Mouse (Mus musculus): ENCODE measurements around the gene Pkd1l3.

Gene Pkd1l3

DNA sequence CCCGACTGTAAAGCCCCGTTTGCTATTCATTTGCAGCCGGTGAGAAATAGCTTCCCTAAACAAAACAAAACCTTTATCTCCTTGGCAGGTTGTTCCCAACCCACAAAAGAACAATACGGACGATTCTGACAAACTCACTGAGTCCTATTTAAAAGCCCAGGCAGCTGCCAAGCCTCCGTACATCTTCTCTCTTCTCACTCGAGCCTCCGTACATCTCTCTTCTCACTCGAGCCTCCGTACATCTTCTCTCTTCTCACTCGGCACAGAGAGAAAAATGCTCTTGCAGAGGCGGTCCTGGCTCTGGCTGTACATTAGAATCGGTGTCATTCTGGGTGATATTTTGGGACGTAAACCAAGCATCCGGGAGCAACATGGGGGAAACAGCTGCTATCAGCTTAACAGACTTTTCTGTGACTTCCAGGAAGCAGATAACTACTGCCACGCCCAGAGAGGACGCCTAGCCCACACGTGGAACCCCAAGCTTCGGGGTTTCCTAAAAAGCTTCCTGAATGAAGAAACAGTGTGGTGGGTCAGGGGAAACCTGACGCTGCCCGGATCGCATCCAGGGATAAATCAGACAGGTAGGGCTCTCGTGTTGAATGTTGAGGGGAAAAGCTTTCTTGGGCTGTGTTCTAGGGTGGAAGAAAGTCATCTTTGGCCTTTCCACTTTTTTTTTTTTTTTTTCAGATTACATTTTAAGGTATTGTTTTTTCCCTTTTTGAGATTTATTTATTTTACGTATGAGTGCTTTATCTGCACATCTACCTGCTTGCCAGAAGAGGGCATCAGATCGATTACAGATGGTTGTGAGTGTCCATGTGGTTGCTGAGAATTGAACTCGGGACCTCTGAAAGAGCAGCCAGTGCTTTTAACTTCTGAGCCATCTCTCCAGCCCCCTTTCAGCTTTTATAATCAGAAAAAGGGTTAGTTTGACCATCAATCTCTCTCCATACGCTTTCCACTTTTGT lies at the start of gene Pkd1l3:
Pkd1l3 (plus strand) TSS at position 275 of the 968 bp plus-strand sequence.
- no peak for DNase-seq (ENCODE audit: low spot score)

DNA sequence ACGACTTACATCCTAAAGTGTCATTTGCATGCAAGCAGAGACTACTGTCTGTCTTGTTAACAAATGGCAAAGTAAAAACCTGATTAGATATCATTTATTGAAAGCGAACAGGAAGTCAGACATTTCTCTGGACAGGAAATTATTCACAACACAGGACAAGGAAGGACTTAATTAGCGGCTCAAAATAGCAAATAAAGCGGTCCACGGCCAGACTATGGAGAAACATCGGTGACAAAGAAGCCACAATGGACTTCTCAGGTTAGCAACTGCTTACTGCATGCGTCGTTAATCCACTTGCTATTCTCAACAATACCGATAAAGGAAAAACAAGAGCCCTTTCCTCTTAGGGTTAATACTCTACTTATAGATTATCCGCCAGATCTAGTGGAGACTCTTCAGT lies 49.6 kb upstream of the Pkd1l3 start:
- no peak for DNase-seq (ENCODE audit: low spot score)

DNA sequence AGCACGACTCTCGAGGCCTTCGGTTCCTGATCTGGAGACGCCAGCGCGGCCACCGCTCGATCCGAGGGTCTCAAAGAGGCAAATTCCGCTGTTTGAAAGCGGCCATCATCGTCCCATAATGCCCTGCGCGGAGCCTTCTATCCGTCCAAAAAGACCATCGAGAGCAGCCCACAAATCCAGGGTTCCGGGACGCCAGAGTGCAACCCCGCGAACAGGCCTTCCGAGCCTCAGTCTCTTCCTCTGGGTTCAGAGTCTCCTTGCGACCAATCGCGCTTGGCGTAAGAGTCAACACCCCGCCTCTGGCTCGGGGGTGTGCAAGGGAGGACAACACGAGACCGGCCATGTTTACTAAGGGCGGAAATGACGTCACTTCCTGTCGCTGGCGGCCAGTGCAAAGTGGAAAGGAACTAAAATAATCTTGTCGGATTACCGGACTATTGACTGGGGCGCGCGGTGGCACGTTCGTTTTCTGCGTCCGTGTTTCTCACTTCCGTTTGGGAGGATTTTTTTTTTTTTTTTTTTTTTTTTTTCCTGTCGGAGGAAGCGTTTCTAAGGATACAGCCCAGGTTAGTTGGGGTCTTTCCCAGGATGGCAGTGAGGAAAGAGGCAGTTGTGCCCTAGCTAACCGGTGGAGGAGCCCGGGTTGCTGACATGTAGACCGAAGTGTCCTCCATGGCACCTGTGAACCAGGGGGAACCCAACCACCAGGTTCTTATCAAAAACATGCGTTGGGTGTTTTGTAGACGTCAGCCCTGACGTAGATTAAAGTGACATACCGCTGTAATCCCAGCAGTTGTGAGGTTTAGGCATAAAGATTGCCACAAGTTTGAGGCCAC lies 48.6 kb upstream of the Pkd1l3 start, which contains the start of the genes Dhx38 and Txnl4b:
Dhx38 (minus strand) TSS at position 364 of the 836 bp plus-strand sequence.
Txnl4b (plus strand) TSS at position 395 of the 836 bp plus-strand sequence.
- peak; percentile 99 for DNase-seq (ENCODE audit: low spot score)

DNA sequence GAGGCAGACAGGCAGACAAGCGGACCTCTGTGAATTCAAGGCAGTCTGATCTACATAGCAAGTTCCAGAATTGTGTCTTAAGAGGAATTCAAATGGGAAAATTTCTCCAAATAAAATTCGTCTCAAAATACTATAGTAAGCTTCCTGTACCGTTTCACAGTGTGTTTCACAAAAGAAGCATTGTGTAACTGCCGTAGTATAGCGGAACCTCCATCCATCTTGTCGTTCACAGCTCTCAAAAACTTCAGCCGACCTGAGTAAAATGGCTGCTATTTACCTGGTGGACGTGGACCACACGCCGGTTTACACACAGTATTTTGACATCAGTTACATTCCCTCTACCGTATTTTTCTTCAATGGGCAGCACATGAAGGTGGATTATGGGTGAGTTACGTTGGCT lies 43.2 kb upstream of the Pkd1l3 start:
- DNase-seq (ENCODE audit: low spot score), result no peak

DNA sequence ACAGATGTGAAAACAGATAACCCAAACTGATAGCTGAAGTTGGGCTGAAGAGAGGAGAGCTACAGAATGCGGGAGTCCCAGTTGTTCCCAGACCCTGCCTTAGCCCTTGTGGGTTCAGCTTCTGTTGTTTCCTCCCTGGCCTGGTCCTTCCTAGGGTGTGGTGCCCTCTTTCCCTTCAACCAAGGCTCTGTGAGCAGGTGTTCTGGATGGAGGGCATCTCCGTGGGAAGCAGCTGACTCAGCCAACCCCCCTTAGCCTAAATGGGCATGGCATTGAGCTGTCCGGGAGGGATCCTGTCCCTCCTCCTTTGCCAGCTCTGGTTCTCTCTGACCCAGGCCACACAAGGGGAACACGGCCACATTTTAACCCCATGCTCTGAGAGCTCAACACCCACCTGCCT lies 38.0 kb upstream of the Pkd1l3 start:
- no peak for DNase-seq (ENCODE audit: low spot score)

DNA sequence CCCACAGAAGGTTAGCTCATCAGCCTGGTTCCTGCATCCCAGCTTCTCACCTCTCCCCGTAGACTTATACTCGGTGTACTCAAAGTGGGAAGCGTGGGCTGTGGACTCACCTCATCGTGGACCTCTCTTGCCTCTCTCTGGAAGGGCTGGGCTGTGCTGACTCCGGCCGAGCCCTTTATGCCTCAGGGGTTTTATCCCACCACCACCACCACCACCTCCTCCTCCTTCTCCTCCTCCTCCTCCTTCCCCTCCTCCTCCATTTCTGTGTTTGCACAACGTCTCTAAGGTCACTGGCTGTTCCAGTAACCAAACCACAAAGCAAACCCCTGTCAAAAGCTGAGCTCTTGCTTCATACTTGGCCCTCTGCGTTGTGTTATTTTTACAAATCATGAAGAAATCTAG lies 35.4 kb upstream of the Pkd1l3 start, which contains the start of gene Hp:
Hp (minus strand) TSS at position 273 of the 402 bp plus-strand sequence.
- no peak for DNase-seq (ENCODE audit: low spot score)

DNA sequence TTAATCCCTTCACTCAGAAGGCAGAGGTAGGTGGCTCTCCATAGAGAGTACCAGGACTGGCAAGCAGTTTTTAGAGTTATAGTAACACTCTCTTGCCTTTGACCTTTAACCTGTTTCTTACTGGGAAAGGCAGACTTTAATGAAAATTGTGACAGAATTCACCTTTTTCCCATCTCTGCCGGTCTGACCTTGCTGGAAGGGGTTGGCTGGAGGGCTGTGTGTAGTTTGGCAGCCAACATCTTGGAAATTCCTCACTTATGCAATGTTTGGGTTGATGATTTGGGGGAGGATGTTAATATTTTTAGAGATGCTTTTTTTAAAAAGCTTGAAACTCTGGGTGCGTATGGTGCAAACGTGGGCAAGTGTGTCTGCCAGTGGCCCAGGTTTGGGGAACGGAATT lies 30.0 kb upstream of the Pkd1l3 start:
- DNase-seq (ENCODE audit: low spot score), result no peak

DNA sequence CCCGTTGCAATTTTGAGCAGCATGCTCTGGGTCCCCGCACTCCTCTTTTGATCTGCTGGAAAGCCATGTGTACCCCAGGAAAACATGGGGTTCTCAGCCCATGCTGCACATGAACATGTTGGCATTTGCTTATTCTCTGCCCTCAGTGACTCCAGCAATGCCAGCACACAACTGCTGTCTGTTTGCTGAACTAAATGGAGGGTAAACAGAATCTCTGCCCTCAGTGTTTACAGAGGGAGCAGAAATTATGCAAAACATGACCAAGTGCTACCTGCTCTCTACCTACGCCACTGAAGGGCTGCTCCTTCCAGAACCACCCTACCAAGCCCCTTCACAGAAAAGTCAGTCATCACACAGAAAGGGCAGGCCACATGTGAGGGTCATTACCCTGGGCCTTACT lies 29.5 kb upstream of the Pkd1l3 start:
- no peak for DNase-seq (ENCODE audit: low spot score)

DNA sequence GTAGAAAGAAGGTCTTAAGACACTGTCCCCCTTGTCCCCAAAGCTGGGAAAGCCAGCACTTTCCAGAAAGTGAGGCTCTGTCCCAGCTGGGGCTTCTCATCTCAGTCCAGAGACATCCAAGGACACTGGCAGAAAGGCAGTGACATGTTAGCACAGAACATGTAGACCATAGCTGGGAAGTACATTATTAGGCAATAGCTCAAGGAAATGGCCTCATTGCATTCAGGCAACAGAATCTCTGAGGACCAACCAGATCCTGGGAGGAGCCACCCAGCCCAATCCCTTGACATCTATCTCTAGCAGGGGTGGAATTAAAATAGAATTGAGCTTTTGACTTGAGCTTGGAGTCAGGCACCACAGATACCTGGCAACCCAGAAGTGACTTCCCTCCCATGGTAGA lies 28.7 kb upstream of the Pkd1l3 start:
- no peak for DNase-seq (ENCODE audit: low spot score)

DNA sequence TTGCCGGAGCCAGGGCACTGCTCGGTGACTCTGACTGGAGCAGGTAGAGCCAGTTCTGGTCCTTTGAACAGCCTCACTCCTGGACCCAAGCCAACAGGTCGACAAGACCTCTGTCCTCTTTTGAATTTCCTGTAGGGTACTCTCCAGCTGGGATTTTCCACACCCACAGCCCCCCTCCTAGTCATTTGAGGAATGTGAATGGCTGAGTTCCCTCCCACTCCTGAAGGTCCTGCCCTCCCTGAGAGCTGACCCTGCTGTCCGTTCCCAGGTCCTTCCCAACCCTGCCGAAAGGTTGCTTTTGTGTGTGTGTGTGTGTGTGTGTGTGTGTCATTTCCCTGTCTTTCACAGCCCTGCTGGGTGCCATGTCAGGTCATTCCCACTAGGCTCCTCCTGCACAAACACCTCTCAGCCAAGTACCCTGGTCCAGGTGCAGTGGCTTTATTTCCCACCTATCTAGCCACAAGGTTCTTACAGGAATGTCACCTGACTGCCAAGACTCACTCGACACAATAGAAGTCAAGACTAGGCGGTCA lies 27.3 kb upstream of the Pkd1l3 start:
- peak; percentile 86 for DNase-seq (ENCODE audit: low spot score)

DNA sequence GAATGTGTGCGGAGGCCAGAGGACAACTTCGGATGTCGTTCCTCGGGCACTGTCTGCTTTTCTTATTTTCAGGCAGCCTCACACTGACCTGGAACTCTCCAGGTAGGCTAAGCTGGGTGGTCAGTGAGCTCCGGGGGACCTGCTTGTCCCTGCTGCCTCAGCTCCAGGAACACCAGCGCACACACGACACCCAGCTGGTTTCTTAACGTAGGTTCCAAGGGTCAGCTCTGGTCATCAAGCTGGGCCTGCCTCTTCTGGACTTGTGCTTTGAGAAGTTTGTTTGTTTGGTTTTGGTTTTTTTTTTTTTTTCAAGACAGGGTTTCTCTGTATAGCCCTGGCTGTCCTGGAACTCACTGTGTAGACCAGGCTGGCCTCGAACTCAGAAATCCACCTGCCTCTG lies 23.4 kb upstream of the Pkd1l3 start:
- no peak for DNase-seq (ENCODE audit: low spot score)

DNA sequence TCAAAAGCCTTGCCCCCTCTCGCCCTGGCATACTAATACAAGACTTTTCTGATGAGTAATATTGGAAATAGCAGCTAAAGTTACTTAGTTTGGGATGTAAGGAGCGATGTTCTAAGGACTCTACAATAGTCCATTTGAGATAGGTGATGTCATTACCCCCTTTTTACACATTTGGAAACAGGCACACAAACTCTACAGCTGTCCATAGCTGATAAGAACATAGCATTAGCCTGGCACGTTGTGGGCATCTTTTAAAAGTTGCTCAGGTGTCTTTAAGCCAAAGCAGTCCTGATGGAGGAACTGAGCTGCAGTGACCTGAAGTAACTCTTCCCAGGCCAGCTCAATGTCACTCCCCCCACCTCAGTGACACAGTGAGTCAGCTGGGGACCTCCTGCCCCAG lies 22.9 kb upstream of the Pkd1l3 start:
- DNase-seq (ENCODE audit: low spot score), result no peak

DNA sequence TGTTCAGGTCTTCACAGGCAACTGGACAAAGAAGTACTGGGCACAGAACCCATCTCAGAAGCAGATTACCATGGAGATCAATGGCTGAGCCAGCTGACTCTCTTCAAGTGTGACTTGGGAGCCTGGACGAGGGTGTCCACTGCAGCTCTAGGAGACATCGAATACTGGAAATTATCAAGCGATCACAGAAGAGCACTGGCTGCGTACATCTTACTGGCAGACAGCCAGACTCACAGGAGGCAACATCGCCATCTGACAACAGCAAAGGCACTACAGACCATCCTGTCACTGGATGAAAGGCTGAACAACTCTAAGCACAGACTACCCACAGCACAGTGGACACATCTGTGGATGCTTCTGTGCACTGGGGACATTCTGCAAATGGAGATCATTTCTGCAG lies 22.2 kb upstream of the Pkd1l3 start:
- no peak for DNase-seq (ENCODE audit: low spot score)

DNA sequence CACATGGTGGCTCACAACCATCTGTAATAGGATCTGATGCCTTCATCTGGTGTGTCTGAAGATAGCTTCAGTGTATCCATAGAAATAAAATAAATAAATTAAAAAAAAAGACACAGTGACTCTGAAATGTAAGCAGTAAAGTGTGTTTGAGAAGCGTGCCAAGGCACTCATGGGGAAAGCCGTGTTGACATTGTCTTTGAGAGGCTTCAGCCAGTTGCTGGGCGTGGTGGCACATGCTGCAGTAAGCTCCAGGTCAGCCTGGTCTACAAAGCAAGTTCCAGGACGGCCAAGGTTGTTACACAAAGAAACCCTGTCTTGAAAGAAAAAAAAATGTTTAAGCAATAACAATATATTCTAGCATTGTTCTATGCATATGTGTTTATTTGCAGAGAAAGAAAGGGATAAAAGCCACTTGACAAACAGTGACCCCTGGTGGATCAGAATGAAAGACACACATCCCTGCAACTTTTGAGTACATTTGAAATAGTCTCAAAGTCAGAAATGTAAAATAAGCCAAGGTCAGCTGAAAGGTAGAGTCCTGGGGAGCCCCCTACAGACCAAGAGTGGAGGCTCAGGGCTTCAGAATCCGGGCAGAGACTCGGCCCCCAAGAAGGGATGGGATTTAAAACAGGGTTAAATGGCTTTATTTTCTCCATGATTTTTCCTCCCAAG lies 21.1 kb upstream of the Pkd1l3 start:
- peak; percentile 9 for DNase-seq (ENCODE audit: low spot score)

DNA sequence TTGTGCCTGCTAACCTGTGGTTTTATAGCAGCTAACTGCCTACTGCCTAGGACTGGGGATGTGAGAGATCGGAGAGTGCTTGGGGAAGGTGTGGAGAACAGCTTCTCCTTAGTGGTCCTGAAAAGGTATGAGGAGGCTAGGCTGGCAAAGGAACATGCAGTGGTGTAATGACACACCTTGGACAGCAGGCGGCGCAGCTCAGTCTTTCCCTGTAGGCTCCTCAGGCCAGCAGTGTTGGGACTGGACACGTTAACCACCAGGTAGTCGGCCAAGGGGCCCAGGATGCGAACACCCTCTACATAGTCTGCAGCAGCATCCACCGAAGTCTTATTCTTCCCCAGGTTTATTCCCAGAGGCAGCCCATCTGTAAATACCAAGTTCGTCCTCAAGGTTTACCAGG lies 18.5 kb upstream of the Pkd1l3 start:
- DNase-seq (ENCODE audit: low spot score), result peak; percentile 64

DNA sequence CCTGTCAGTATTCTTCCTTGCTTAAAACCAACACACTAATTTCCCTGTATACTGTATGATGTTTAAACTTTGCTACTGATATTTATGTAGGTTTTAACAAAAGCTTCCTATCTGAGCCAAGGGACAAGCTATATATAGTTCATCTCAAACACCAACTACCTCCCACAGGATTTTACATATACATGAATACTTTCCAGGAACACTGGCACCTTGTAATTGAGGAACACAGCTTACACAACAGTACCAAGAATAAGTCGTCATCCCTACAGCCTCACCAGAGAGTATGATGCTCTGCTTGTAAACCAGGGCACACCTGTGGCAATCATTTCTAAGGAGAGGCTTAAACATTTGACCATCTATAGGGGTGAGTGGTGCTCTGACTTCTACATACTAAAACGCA lies 7.6 kb upstream of the Pkd1l3 start:
- no peak for DNase-seq (ENCODE audit: low spot score)

DNA sequence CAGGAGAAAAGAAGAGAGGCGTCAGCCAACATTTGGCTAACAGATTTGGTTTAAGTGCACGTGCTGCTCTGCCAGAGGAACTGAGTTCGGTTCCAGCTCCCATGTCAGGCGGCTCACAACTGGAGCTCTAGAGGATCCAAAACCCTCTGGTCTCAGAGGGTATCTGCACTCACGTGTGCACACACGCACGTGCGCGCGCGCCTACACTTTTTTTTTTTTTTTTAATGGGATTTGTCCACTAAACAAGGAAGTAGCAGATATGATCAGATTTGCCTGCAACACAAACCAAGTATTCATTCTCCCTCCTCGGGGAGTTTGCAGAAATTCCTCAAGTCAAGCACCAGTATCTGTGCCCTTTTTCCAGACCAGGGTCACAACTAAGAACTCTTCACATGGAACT lies 6.7 kb upstream of the Pkd1l3 start:
- no peak for DNase-seq (ENCODE audit: low spot score)

DNA sequence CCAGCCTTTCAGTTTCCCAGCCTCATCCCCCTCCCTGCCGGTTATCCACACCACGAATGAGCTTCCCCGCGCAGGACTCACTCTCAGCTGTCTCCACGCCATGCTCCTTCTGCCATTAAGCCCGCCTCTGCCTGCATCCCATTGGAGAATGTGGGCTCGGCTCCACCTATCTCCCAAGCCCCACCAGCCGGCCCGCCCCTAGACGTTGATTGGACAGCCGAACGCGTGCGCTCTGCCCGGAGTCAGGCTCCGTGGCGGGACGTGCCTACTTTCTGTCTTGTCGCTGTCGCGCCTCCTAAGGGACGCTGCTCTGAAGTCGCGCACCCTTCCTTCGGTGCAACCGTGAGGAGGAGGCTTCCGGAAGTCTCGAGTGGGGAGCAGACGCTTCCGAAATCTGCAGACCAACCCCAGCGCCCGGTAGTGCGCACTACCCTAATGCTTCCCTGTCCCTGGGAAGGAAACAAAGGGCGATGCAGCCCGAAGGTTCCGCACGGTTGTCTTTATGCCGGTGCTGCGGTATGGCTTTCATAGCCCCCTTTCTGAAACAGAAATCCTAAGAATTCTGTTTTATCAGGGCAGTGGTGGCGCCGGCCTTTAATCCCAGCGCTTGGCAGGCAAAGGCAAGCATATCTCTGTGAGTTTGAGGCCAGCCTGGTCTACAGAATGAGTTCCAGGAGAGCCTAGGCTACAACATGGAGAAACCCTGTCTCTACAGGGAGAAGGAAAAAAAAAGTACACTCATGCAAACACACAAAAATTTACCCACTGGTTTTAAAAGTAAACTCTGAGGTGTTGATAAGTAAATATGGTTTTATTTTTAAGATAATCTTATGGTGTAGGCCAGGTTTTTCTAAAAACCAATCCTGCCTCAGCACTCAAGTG lies 5.8 kb upstream of the Pkd1l3 start, which contains the start of gene Dhodh:
Dhodh (minus strand) TSS at position 403 of the 882 bp plus-strand sequence.
- peak; percentile 95 for DNase-seq (ENCODE audit: low spot score)

DNA sequence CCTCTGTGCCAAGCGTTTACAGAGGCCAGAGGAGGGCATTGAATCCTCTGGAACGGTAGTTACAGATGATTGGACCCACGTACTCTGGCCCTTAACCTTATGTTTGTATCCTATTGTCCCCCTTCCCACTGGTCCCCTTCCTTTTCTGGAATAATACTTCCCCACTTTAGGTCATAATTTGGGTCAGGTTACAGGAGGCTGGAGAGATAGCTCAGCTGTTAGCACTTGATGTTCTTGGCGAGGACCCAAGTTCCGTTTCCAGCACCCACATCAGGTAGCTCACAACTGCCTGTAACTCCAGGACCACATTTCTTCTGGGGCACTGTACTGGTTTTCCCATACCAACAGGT lies 5.2 kb upstream of the Pkd1l3 start:
- peak; percentile 42 for DNase-seq (ENCODE audit: low spot score)

DNA sequence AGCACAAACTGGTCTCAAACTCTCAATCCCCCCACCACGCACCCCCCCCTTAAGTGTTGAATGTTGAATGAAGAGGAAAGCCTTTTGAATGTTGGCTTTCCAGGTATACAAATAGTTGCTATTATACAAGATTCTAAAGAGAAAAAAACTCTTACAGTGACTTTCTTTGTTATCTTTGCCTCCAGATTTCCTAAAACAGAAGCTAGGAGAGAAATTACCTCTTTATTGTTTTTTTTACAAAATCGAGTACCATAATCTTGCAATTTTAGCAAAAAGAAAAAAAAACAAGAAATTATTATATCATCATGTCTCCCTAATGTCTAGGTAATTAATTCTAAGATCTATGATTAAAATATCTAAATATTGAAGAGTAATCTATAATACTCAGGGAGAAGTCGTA lies 1.3 kb downstream of the Pkd1l3 start:
- DNase-seq (ENCODE audit: low spot score), result no peak

DNA sequence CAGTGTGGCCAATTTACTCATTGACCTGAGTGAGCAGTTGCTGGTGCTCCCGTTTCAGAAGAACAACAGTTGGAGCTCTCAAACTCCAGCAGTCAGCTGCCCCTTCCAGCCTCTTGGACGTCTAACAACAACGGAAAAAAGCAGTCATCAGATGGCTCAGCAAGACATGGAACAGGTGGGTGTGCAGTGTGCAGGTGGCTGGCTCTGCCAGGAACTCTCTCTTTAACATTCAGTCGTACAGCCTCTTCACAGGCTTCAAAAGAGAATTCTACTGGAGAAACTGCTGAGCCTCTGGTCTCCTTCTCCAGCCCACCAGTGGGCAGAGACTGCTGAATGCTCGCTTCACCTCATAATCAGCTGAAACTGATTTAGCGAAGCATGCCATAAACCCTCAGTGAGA lies 14.3 kb downstream of the Pkd1l3 start:
- DNase-seq (ENCODE audit: low spot score), result no peak
